Mouse (Mus musculus) liver, embryonic 11.5 days (tissue): ENCODE results near the gene Vmn1r217. TPM values are rescaled to one million over a fixed set of nuclear protein-coding genes. Genes with fewer than 3 reads are reported as not detected.

Experiments used
- ATAC-seq: fragments of 200-750 bp; cut with Nextera tagmentation; replicated peaks from 2 replicates; pipeline ENCODE4 v1.8.0; 2017; ENCODE audit warnings: moderate number of reproducible peaks, mild to moderate bottlenecking, moderate TSS enrichment, moderate library complexity; ENCODE audit not compliant: low FRiP score
- DNase-seq: peaks from one replicate; pipeline ENCODE4 v3.0.0-alpha.2; 2017; ENCODE audit warnings: low spot score
- H3K27ac ChIP-seq: fragments of 300-500 bp; sonication (generic); 2 replicates; pipeline ENCODE4 v1.5.1; 2014; ENCODE audit warnings: mild to moderate bottlenecking, low read depth, low read length, control low read depth
- H3K27me3 ChIP-seq: fragments of 300-500 bp; sonication (generic); replicated peaks from 2 replicates; pipeline ENCODE4 v1.6.1; 2014; ENCODE audit warnings: low read length, mixed read lengths; ENCODE audit not compliant: control insufficient read depth, insufficient read depth
- H3K36me3 ChIP-seq: fragments of 300-500 bp; sonication (generic); 2 replicates; pipeline ENCODE4 v1.6.1; 2014; ENCODE audit warnings: mild to moderate bottlenecking, low read length, moderate library complexity, mixed read lengths; ENCODE audit not compliant: control insufficient read depth, insufficient read depth
- H3K4me1 ChIP-seq: fragments of 300-500 bp; sonication (generic); replicated peaks from 2 replicates; pipeline ENCODE4 v1.6.1; 2014; ENCODE audit warnings: low read length, mixed read lengths; ENCODE audit not compliant: control insufficient read depth, insufficient read depth
- H3K4me2 ChIP-seq: fragments of 300-500 bp; sonication (generic); 2 replicates; pipeline ENCODE4 v1.6.1; 2014; ENCODE audit warnings: mild to moderate bottlenecking, control low read depth, moderate library complexity
- H3K4me3 ChIP-seq: fragments of 300-500 bp; sonication (generic); 2 replicates; pipeline ENCODE4 v1.5.1; 2014; ENCODE audit warnings: low read depth, low read length, control low read depth
- H3K9ac ChIP-seq: fragments of 300-500 bp; sonication (generic); 2 replicates; pipeline ENCODE4 v1.6.1; 2014; ENCODE audit warnings: low read depth, low read length, control low read depth
- H3K9me3 ChIP-seq: fragments of 300-500 bp; sonication (generic); 2 replicates; pipeline ENCODE4 v1.6.1; 2016; ENCODE audit warnings: low read length, inconsistent platforms, mixed read lengths; ENCODE audit not compliant: control insufficient read depth
- WGBS: fragments of 180-500 bp; shearing (Covaris S2); extraction: QIAGEN DNeasy Blood & Tissue Kit; methylation state at CpG from one replicate; pipeline ENCODE4 v1.1.7; 2014; 5-methylcytosine and 5-hydroxymethylcytosine counted together
- polyA plus RNA-seq: library from polyadenylated mRNA; unstranded; fragments of >200 nt; fragmentation: Nextera tagmentation; extraction: Ambion mirVana; gene quantifications from 2 replicates; pipeline ENCODE4 v1.2.1, GENCODE M21; 2014

Gene Vmn1r217
- polyA plus RNA-seq, 1 experiment from 2014 or later, result not detected

GRCm38 (mm10) chr13:23069312-23069711 lies 48.7 kb downstream of the Vmn1r217 start:
- no peaks in the 10 kb centered on the region for H3K36me3 ChIP-seq
- H3K27me3 ChIP-seq, result no peaks in the 10 kb centered on the region
- H3K4me3 ChIP-seq, result no peak overlapping the region
- no peaks in the 10 kb centered on the region for H3K4me1 ChIP-seq
- H3K9ac ChIP-seq, result no peak overlapping the region
- H3K27ac ChIP-seq, result no peak overlapping the region
- 75% methylated on average over 2 of the region's 2 CpGs for WGBS
- no peaks in the 10 kb centered on the region for H3K9me3 ChIP-seq
- ATAC-seq, result no peak
- H3K4me2 ChIP-seq, result no peak overlapping the region
- DNase-seq, result no peak

GRCm38 (mm10) chr13:23067725-23068124 lies 50.3 kb downstream of the Vmn1r217 start, which contains the start of gene Vmn1r215:
Vmn1r215 (plus strand) TSS chr13:23068025.
- no peaks in the 10 kb centered on the region for H3K4me1 ChIP-seq
- 77% methylated on average over 1 of the region's 1 CpGs for WGBS

GRCm38 (mm10) chr13:23057778-23058177 lies 60.2 kb downstream of the Vmn1r217 start:
- H3K9ac ChIP-seq, result no peak overlapping the region
- ATAC-seq (no peak), DNase-seq (no peak)
- no peak overlapping the region for H3K27ac ChIP-seq
- H3K4me1 ChIP-seq, result no peaks in the 10 kb centered on the region
- no peak overlapping the region for H3K4me2 ChIP-seq
- WGBS, result 48% methylated on average over 1 of the region's 1 CpGs
- no peak overlapping the region for H3K4me3 ChIP-seq
- H3K27me3 ChIP-seq, result no peaks in the 10 kb centered on the region
- H3K36me3 ChIP-seq, result no peaks in the 10 kb centered on the region
- H3K9me3 ChIP-seq, result no peaks in the 10 kb centered on the region

More at GRCm38 (mm10) chr13:23067725-23068124, 50.3 kb downstream of the Vmn1r217 start, which contains the start of gene Vmn1r215:
- no peaks in the 10 kb centered on the region for H3K9me3 ChIP-seq
- H3K4me2 ChIP-seq, result no peak within 1 kb of the TSS
- no peak within 1 kb of the TSS for H3K4me3 ChIP-seq
- no peak for ATAC-seq
- no peak within 1 kb of the TSS for H3K27ac ChIP-seq
- no peak for DNase-seq
- no peak within 1 kb of the TSS for H3K9ac ChIP-seq
- no peaks in the 10 kb centered on the region for H3K36me3 ChIP-seq
- H3K27me3 ChIP-seq, result no peaks in the 10 kb centered on the region

Other genes starting within 250 kb of the Vmn1r217 start
- not detected in 2 replicates for gene Vmn1r212, start 234.0 kb downstream of the Vmn1r217 start, polyA plus RNA-seq
- gene Vmn1r213, start 110.6 kb downstream of the Vmn1r217 start, polyA plus RNA-seq, result not detected in 2 replicates
- gene Vmn1r214, start 87.8 kb downstream of the Vmn1r217 start, polyA plus RNA-seq, result not detected in 2 replicates
- gene Vmn1r215, start 50.2 kb downstream of the Vmn1r217 start, polyA plus RNA-seq, result not detected in 2 replicates
- not detected in 2 replicates for gene Vmn1r218, start 14.9 kb upstream of the Vmn1r217 start, polyA plus RNA-seq
- gene Vmn1r219, start 41.1 kb upstream of the Vmn1r217 start, polyA plus RNA-seq, result not detected in 2 replicates
- not detected in 2 replicates for gene Vmn1r220, start 69.7 kb upstream of the Vmn1r217 start, polyA plus RNA-seq
- gene Vmn1r221, start 95.9 kb upstream of the Vmn1r217 start, polyA plus RNA-seq, result not detected in 2 replicates
- not detected in 2 replicates for gene Vmn1r222, start 117.7 kb upstream of the Vmn1r217 start, polyA plus RNA-seq
- gene Vmn1r223, start 128.9 kb upstream of the Vmn1r217 start, polyA plus RNA-seq, result not detected in 2 replicates